Mouse (Mus musculus) kidney, postnatal 25 days (tissue): Measurements from ENCODE around the gene Ly6c2.
"Not testable (repeated sequence)": the region's sequence is repeated elsewhere in the genome, so short reads cannot be mapped to it uniquely, and the experiment has no call there.

Experiments used
- DNase-seq, 2 experiments: peaks; one replicate each; pipeline ENCODE4 v3.0.0; 2021; ENCODE audit warnings: mixed read lengths in 2 of 2

Ly6c2 gene

GRCm38 (mm10) chr15:75111861-75112630 is at the start of gene Ly6c2:
Gene Ly6c2 (minus strand): TSS chr15:75111970.
- DNase-seq, result not testable (repeated sequence)

GRCm38 (mm10) chr15:75157646-75158045 is 45.9 kb upstream of the Ly6c2 start:
- no peak for DNase-seq

- DNase-seq, result no peak
These were observed 43.2 kb upstream of the Ly6c2 start, which contains the start of gene Ly6g for GRCm38 (mm10) chr15:75154940-75155339. Gene Ly6g (plus strand): TSS chr15:75155240.

- DNase-seq, result no peak
These were observed 41.3 kb upstream of the Ly6c2 start for GRCm38 (mm10) chr15:75153087-75153486.

- DNase-seq, result peak; percentile 3 to 32
These were observed 32.0 kb upstream of the Ly6c2 start for GRCm38 (mm10) chr15:75143735-75144134.

- DNase-seq, result peak in 1 of 2 experiments; percentile 56
These were observed 30.1 kb upstream of the Ly6c2 start for GRCm38 (mm10) chr15:75141812-75142360.

GRCm38 (mm10) chr15:75137739-75138138 is 26.0 kb upstream of the Ly6c2 start:
- not testable (repeated sequence) for DNase-seq

GRCm38 (mm10) chr15:75135090-75135783 is 23.5 kb upstream of the Ly6c2 start:
- DNase-seq, result not testable (repeated sequence)

- DNase-seq, result peak; percentile 11 to 44
These were observed 20.6 kb upstream of the Ly6c2 start for GRCm38 (mm10) chr15:75132346-75132745.

- DNase-seq, result peak in 1 of 2 experiments; percentile 32
These were observed 8.3 kb upstream of the Ly6c2 start for GRCm38 (mm10) chr15:75120066-75120465.

- DNase-seq, result peak; percentile 37 to 53
These were observed 7.0 kb upstream of the Ly6c2 start for GRCm38 (mm10) chr15:75118742-75119141.

- DNase-seq, result not testable (repeated sequence)
These were observed 5.7 kb upstream of the Ly6c2 start for GRCm38 (mm10) chr15:75117481-75117880.

GRCm38 (mm10) chr15:75116525-75116924 is 4.8 kb upstream of the Ly6c2 start:
- no peak for DNase-seq

- DNase-seq, result not testable (repeated sequence)
These were observed 1.3 kb downstream of the Ly6c2 start for GRCm38 (mm10) chr15:75110424-75110823.

GRCm38 (mm10) chr15:75099261-75099660 is 12.5 kb downstream of the Ly6c2 start:
- DNase-seq, result no peak

- not testable (repeated sequence) for DNase-seq
These were observed 23.7 kb downstream of the Ly6c2 start for GRCm38 (mm10) chr15:75088041-75088440.

GRCm38 (mm10) chr15:75069965-75070364 is 41.8 kb downstream of the Ly6c2 start:
- no peak for DNase-seq

GRCm38 (mm10) chr15:75062030-75062574 is 49.7 kb downstream of the Ly6c2 start:
- peak; percentile 55 to 84 for DNase-seq

- peak; percentile 14 to 49 for DNase-seq
These were observed 51.3 kb downstream of the Ly6c2 start for GRCm38 (mm10) chr15:75060505-75060904.
